Mouse (Mus musculus) gastrocnemius, adult 2 months (tissue): ENCODE data around the gene Lrrc8b. TPM values are rescaled to one million over a fixed set of nuclear protein-coding genes. Genes with fewer than 3 reads are reported as not detected.
A peak's percentile ranks its signal among the peaks of the same experiment; 100 is the strongest.

Experiments
- DNase-seq: peaks from one replicate; pipeline ENCODE4 v3.0.0; 2022
- H3K27ac ChIP-seq: fragments of 200-600 bp; 2 replicates; pipeline ENCODE4 v1.8.1; 2022; ENCODE audit warnings: mild to moderate bottlenecking
- H3K4me3 ChIP-seq: fragments of 200-600 bp; 2 replicates; pipeline ENCODE4 v1.8.1; 2022; ENCODE audit warnings: mild to moderate bottlenecking, moderate library complexity
- CTCF ChIP-seq: fragments of 200-600 bp; IDR thresholded peaks from 2 replicates; pipeline ENCODE4 v1.8.1; 2022; ENCODE audit warnings: antibody characterized with exemption, mild to moderate bottlenecking, moderate library complexity
- intact Hi-C: fragments of 180-260 bp; cut with DNase I; formaldehyde crosslinking; loops from one replicate; pipeline ENCODE4 v1.15.1; 2025
- total RNA-seq, 2 experiments: library from RNA; stranded (reverse); gene quantifications; 2 replicates each; pipeline ENCODE4 v1.2.3; 2021

Gene Lrrc8b
- total RNA-seq, 2 experiments from 2014 or later = 1.4 to 2.1 TPM

DNA sequence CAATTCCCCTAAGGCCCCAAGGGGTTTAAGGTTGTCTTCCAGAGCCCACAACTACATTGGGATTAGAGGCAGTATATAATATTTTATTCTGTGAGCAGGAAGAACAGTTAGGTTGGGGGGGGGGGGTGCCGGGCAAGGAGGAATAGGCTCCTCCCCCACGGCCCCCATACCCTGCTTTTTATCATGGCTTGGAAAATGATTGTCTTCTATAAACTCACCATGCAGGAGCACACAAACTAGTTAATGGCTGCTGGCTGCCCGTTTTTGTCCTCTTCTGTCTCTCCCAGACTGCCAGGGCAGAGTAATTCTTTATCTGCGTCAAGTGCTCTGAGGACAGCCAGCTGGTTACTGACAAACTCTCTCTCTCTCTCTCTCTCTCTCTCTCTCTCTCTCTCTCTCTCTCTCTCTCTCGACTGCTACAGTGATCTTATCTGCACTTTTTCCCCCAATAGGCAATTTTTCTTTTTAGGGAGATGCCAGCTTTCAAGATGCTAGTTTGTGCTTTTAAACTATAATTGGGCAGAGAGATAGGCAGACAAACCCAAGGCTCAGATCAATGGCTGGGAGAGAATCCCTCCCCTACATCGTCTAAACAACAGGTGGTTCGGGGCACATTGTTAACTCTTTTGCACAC, 102.5 kb downstream of the Lrrc8b start:
- intact Hi-C loops = no loop called here
- no peak overlapping the region for H3K4me3 ChIP-seq
- no peak for DNase-seq
- H3K27ac ChIP-seq = no peak overlapping the region
- TF ChIP-seq CTCF = no peak

DNA sequence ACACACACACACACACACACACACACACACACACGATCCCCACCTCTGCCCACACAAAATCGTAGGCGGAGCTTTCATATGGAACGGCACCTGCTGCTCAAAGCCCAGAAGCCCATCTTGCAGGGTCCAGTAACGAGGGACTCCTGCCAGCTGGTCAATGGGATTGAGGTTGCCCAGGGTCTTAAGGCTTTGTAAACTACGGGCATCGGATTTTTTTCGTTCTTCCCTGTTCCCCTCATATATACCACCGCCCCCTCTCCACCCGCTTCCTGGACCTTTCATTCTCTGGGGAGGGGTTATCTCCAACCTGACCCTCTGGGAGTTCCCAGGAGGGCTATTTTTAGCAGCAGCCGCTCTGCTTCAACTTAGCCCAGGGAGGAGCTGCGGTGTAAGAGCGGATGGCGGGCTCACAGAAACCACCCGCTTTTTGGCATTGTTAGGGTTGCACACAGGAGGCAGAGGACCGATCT, 103.1 kb downstream of the Lrrc8b start:
- Histone ChIP-seq H3K27ac (peak overlapping the region; percentile 94), H3K4me3 (peak overlapping the region; percentile 96)
- TF ChIP-seq CTCF = no peak
- DNase-seq = no peak
- intact Hi-C loops = loop anchor here (1.0 kb wide), 1 partner anchor 136 kb away; no protein-coding TSS in a partner anchor

GRCm38 (mm10) chr5:105519096-105519975, 103.8 kb downstream of the Lrrc8b start, which contains the start of gene Lrrc8c:
Gene Lrrc8c (plus strand): TSS chr5:105519388.
- TF ChIP-seq CTCF = peak; percentile 47
- DNase-seq = peak; percentile 92
- intact Hi-C loops = loop anchor here (1.0 kb wide), 1 partner anchor 135 kb away; no protein-coding TSS in a partner anchor
- Histone ChIP-seq H3K4me3 (peak within 1 kb of the TSS; percentile 96), H3K27ac (peak within 1 kb of the TSS; percentile 94)

DNA sequence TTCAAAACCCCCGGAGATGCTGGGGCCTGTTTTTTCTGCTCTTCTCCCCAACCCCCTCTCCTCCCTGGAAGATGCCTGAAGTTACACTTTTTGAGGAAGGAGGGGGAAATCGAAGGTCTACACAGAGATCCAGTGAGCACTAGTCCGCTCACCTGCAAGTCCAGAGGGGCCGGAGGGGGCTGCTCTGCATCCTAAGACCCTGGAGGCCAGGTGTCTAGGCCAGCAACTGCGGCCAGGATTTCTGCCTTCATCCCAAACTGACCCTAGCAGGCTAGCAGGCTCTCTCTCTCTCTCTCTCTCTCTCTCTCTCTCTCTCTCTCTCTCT, 104.4 kb downstream of the Lrrc8b start:
- intact Hi-C loops = loop anchor here (1.0 to 5.0 kb wide), 3 partner anchors 67 to 134 kb away; no protein-coding TSS in a partner anchor
- Histone ChIP-seq H3K4me3 (peak overlapping the region; percentile 96), H3K27ac (peak overlapping the region; percentile 94)
- TF ChIP-seq CTCF = no peak
- no peak for DNase-seq

DNA sequence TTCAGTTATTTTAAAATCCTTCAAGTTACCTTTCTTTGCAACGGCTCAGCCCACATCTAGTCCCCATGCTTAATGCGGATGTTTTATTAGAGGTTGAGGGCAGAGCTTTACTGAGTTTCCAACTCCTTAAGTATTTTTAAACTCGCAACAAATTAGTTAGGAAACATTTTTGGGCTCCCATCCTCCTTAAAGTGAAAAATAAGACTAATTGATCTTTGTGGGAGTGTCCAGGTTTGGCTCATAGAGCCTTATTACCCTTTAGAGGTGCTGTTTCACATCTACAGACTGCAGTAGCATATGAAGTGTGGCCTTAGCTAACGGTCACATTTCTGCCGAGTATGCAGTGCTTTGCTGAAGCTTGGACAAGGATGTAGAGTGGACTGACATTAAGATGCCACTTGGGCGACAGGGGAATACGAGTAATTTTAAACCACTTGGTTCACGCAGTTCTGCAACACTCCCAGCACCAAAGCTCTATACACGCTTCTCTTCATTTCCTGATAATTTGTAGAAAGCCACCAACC, 104.9 kb downstream of the Lrrc8b start:
- no peak for DNase-seq
- H3K27ac ChIP-seq = peak overlapping the region; percentile 94
- H3K4me3 ChIP-seq = peak overlapping the region; percentile 96
- intact Hi-C loops = loop anchor here (5.0 kb wide), 2 partner anchors 67 to 113 kb away; no protein-coding TSS in a partner anchor
- TF ChIP-seq CTCF = no peak

- DNase-seq = no peak
- TF ChIP-seq CTCF = no peak
- intact Hi-C loops = loop anchor here (5.0 kb wide), 2 partner anchors 64 to 116 kb away; no protein-coding TSS in a partner anchor
- H3K27ac ChIP-seq = peak overlapping the region; percentile 94
- H3K4me3 ChIP-seq = peak overlapping the region; percentile 96
Measured at GRCm38 (mm10) chr5:105523452-105523851, 107.9 kb downstream of the Lrrc8b start.

DNA sequence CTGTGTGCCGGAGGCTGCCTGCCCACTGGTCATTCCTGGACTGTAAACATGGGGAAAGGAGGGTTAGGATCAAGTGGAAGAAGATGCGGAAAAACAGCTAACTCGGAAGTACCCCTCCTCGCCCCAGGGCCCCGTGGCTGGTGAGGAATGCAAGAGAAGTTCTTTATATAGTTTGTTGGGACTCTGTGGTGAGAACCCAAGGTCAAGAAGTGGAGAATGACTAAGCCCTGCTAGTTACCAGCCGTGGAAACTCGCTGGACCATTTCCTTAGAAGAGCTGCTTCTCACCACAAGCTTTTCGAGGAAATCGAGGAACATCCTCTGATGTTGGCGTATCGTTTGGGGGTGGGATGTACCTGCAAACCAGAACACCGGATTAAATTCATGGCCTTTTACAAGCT, 109.4 kb downstream of the Lrrc8b start:
- TF ChIP-seq CTCF = no peak
- Histone ChIP-seq H3K4me3 (no peak overlapping the region), H3K27ac (peak overlapping the region; percentile 32; the same call in 1 of the 2 replicates)
- DNase-seq = no peak
- intact Hi-C loops = no loop called here

DNA sequence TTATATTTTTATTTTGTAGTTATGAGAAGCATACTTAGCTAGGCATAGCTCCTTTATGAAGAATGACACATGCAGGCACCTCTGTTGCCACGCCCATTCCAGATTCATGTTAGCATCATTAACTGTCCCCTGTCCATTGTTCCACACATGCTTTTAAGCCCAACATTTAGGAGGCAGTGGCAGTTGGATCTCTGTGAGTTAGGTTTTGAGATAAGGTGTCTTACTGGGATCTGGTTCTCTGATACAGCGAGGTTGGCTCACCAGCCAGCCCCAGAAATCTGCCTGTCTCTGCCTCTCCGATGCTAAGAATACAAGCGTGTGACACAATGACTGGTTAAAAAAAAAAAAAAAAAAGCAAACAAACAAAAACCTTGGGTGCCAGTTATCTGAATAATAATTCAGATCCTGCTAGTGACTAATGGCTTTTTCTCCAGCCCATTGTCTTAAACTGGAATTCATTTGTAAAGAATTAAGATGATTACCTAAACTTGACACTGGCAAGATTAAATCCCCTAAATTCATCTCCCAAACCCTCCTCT, 110.6 kb downstream of the Lrrc8b start:
- H3K4me3 ChIP-seq = peak overlapping the region; percentile 17; the same call in 1 of the 2 replicates
- DNase-seq = no peak
- peak overlapping the region; percentile 63 for H3K27ac ChIP-seq
- TF ChIP-seq CTCF = no peak
- intact Hi-C loops = no loop called here

DNA sequence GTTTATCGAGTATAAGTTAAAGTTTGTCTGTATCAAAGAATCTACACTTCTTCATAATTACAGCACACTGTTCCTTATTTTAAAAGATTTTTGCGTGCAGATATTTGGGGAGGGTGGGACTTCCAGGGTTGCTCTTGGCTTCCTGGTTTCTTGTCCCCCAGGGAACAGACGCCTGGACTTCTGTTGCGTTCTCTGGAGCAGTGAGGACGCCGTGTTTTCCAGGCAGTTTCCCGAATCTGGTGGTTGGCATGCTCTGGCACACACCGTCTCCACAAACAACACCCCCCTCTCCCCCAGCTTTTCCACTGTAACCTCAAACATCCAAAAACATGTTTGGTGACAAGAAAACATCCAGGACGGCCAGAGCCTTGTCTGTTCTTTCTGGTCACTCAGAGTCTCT, 111.2 kb downstream of the Lrrc8b start:
- no peak for DNase-seq
- TF ChIP-seq CTCF = no peak
- intact Hi-C loops = no loop called here
- H3K4me3 ChIP-seq = peak overlapping the region; percentile 43
- peak overlapping the region; percentile 63 for H3K27ac ChIP-seq

GRCm38 (mm10) chr5:105527477-105528331, 112.1 kb downstream of the Lrrc8b start:
- peak overlapping the region; percentile 54 for H3K4me3 ChIP-seq
- H3K27ac ChIP-seq = peak overlapping the region; percentile 63
- DNase-seq = no peak
- no peak for TF ChIP-seq CTCF
- intact Hi-C loops = no loop called here

DNA sequence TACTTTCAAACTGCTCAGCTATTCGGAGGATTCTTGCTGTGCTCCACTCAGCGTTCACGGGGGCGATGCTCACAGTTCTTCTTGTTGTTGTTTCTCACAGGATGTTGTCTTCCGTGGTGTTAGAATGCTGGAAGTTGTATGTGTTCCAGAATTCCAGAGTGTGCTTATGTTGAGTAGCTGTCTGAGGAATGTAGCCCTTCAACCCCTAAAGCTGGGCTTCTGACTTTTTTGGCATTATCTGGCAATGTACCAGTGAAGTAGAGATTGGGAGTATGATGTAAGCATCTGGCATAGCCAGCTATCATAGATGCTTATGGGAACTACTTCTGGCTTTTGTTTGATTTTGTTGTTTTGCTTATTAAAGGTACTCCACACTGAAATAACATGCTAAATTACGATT, 115.0 kb downstream of the Lrrc8b start:
- Histone ChIP-seq H3K27ac (peak overlapping the region; percentile 56), H3K4me3 (peak overlapping the region; percentile 29)
- no peak for TF ChIP-seq CTCF
- no peak for DNase-seq
- intact Hi-C loops = no loop called here

DNA sequence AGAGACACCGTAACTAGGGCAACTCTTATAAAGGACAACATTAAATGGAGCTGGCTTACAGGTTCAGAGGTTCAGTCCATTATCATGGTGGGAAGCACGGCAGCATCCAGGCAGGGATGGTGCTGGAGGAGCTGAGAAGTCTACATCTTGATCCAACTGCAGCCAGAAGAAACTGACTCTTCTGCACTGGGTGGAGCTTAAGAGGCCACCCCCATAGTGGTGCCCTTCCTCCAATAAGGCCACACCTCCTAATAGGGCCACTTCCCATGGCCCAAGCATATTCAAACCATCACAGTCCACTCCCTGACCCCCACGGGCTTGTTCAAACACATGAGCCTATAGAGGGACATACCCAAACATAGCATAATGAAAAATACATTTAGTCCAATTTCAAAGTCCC, 119.6 kb downstream of the Lrrc8b start:
- intact Hi-C loops = no loop called here
- Histone ChIP-seq H3K4me3 (no peak overlapping the region), H3K27ac (no peak overlapping the region)
- DNase-seq = no peak
- TF ChIP-seq CTCF = no peak
